Mouse (Mus musculus): ENCODE measurements around the gene Osbpl5.

- TF ChIP-seq POLR2A (IDR thresholded peaks at IDR 0.05; ENCODE audit: control insufficient read depth, low read depth, low read length) (no peak), CTCF (IDR thresholded peaks at IDR 0.05; ENCODE audit: control insufficient read depth, insufficient read depth, insufficient replicate concordance, low read depth, low read length) (no peak)
Observed at GRCm38 (mm10) chr7:143801195-143802065, 44.6 kb upstream of the Osbpl5 start.

Data from testis, adult 2 months (tissue).